Mouse (Mus musculus) kidney, postnatal 4 days (tissue): Measurements from ENCODE around the gene Hemgn.

ENCODE experiments used
- DNase-seq, 2 experiments: peaks; one replicate each; pipeline ENCODE4 v3.0.0; 2021; ENCODE audit warnings: mixed read lengths in 2 of 2

Gene Hemgn

GRCm38 (mm10) chr4:46353045-46353444 is 60.3 kb downstream of the Hemgn start:
- DNase-seq, result peak in 1 of 2 experiments; percentile 31

- no peak for DNase-seq
These were observed 63.8 kb downstream of the Hemgn start for GRCm38 (mm10) chr4:46349530-46349929.

- no peak for DNase-seq
These were observed 64.4 kb downstream of the Hemgn start for GRCm38 (mm10) chr4:46348897-46349296.

GRCm38 (mm10) chr4:46347580-46348515 is 65.5 kb downstream of the Hemgn start:
- DNase-seq, result no peak

GRCm38 (mm10) chr4:46347141-46347540 is 66.2 kb downstream of the Hemgn start:
- DNase-seq, result no peak

- DNase-seq, result no peak
These were observed 67.1 kb downstream of the Hemgn start for GRCm38 (mm10) chr4:46346221-46346620.

- no peak for DNase-seq
These were observed 67.6 kb downstream of the Hemgn start for GRCm38 (mm10) chr4:46345773-46346100.

GRCm38 (mm10) chr4:46345056-46345772 is 68.1 kb downstream of the Hemgn start:
- peak in 1 of 2 experiments; percentile 23 for DNase-seq

- peak; percentile 43 to 58 for DNase-seq
These were observed 69.0 kb downstream of the Hemgn start for GRCm38 (mm10) chr4:46344288-46344687.
